14 mouse cellular contexts compared by ENCODE assay signal in genomic region chr3:90537905-90538296, GRCm38 (mm10). TPM values are rescaled to one million over a fixed set of nuclear protein-coding genes. Genes with fewer than 3 reads are reported as not detected.
A peak's percentile ranks its signal among the peaks of the same experiment; 100 is the strongest.
DNase-seq lines count a peak whose midpoint lies in the region; ATAC-seq and TF ChIP-seq lines count a peak whose summit lies in the region.
"Had no signal": no experiment of that assay in that cellular context is flagged by ENCODE, and none has a peak within 500 bp of the region (broad histone marks: within the 10 kb centered on the region; RNA-seq: fewer than 3 reads in every experiment).

No protein-coding gene starts in this region.

- H3K36me3 ChIP-seq in hindbrain, postnatal 0 days (ENCODE audit: insufficient read depth, low read length): no peaks in the 10 kb centered on the region
- no peaks in the 10 kb centered on the region for H3K36me3 ChIP-seq in hindbrain, embryonic 11.5 days (ENCODE audit: control insufficient read depth, insufficient read depth, low read length)
- no peaks in the 10 kb centered on the region for H3K36me3 ChIP-seq in lung, postnatal 0 days (ENCODE audit: insufficient read depth, low read length)
- no peaks in the 10 kb centered on the region; the same call in 1 of the 2 replicates for H3K36me3 ChIP-seq in intestine, postnatal 0 days (ENCODE audit: control insufficient read depth, insufficient read depth)
- H3K36me3 ChIP-seq: embryonic facial prominence, embryonic 12.5 days; hindbrain, embryonic 10.5 days; midbrain, embryonic 10.5 days; neural tube, embryonic 13.5 days had no signal

- ATAC-seq in hindbrain, postnatal 0 days: no peak
- no peak for ATAC-seq in hindbrain, embryonic 11.5 days (ENCODE audit: low FRiP score)
- ATAC-seq in lung, postnatal 0 days: no peak
- peak; percentile 18; the same call in 1 of the 2 replicates for ATAC-seq in intestine, postnatal 0 days

- 70% methylated on average over 5 of the region's 5 CpGs for WGBS in hindbrain, postnatal 0 days
- 80% methylated on average over 4 of the region's 5 CpGs for WGBS in hindbrain, embryonic 11.5 days
- 55% methylated on average over 5 of the region's 5 CpGs for WGBS in lung, postnatal 0 days
- 51% methylated on average over 5 of the region's 5 CpGs for WGBS in intestine, postnatal 0 days
- 82% methylated on average over 5 of the region's 5 CpGs for WGBS in olfactory bulb, adult 2 months

- no peaks in the 10 kb centered on the region for H3K9me3 ChIP-seq in hindbrain, postnatal 0 days (ENCODE audit: low read length)
- no peaks in the 10 kb centered on the region for H3K9me3 ChIP-seq in hindbrain, embryonic 11.5 days (ENCODE audit: control insufficient read depth, low read length)
- no peaks in the 10 kb centered on the region for H3K9me3 ChIP-seq in lung, postnatal 0 days (ENCODE audit: low read length)
- H3K9me3 ChIP-seq in intestine, postnatal 0 days (ENCODE audit: control insufficient read depth): no peaks in the 10 kb centered on the region
- H3K9me3 ChIP-seq: embryonic facial prominence, embryonic 12.5 days; hindbrain, embryonic 10.5 days; midbrain, embryonic 10.5 days; neural tube, embryonic 13.5 days had no signal

- no peaks in the 10 kb centered on the region for H3K27me3 ChIP-seq in hindbrain, postnatal 0 days (ENCODE audit: insufficient read depth, low read length)
- no peaks in the 10 kb centered on the region for H3K27me3 ChIP-seq in hindbrain, embryonic 11.5 days (ENCODE audit: control insufficient read depth, insufficient read depth, low read length)
- no peaks in the 10 kb centered on the region for H3K27me3 ChIP-seq in lung, postnatal 0 days (replicated peaks; ENCODE audit: insufficient read depth, low read length)
- no peaks in the 10 kb centered on the region for H3K27me3 ChIP-seq in intestine, postnatal 0 days (replicated peaks; ENCODE audit: control insufficient read depth, insufficient read depth, low read length)
- H3K27me3 ChIP-seq: neural tube, embryonic 13.5 days had no signal

- no peak for TF ChIP-seq POLR2A in olfactory bulb, adult 2 months (IDR thresholded peaks at IDR 0.05; ENCODE audit: insufficient read depth, low read depth, low read length)

- H3K9ac ChIP-seq in hindbrain, postnatal 0 days (replicated peaks; ENCODE audit: low read length): no peak overlapping the region; the same call in 1 of the 2 replicates
- no peak overlapping the region for H3K9ac ChIP-seq in hindbrain, embryonic 11.5 days (ENCODE audit: low read depth, low read length)
- H3K9ac ChIP-seq in lung, postnatal 0 days (replicated peaks; ENCODE audit: low read depth): peak overlapping the region; percentile 46
- H3K9ac ChIP-seq in intestine, postnatal 0 days (ENCODE audit: low read depth, low read length): peak overlapping the region; percentile 12; the same call in 1 of the 2 replicates
- H3K9ac ChIP-seq: embryonic facial prominence, embryonic 12.5 days; neural tube, embryonic 13.5 days had no signal

- no peak for TF ChIP-seq CTCF in hindbrain, postnatal 0 days (IDR thresholded peaks at IDR 0.05; ENCODE audit: low read depth)
- TF ChIP-seq CTCF in lung, postnatal 0 days (IDR thresholded peaks at IDR 0.05): no peak
- no peak for TF ChIP-seq CTCF in intestine, postnatal 0 days (IDR thresholded peaks at IDR 0.05; ENCODE audit: low read depth)
- no peak for TF ChIP-seq CTCF in olfactory bulb, adult 2 months (IDR thresholded peaks at IDR 0.05; ENCODE audit: insufficient read depth, low read depth, low read length)

- H3K4me3 ChIP-seq in hindbrain, postnatal 0 days (ENCODE audit: low read length): peak overlapping the region; percentile 18; the same call in 1 of the 2 replicates
- no peak overlapping the region for H3K4me3 ChIP-seq in hindbrain, embryonic 11.5 days (ENCODE audit: low read depth, low read length)
- H3K4me3 ChIP-seq in lung, postnatal 0 days (ENCODE audit: low read depth, low read length): peak overlapping the region; percentile 34
- peak overlapping the region; percentile 9; the same call in 1 of the 2 replicates for H3K4me3 ChIP-seq in intestine, postnatal 0 days (ENCODE audit: low read depth, low read length)
- H3K4me3 ChIP-seq in olfactory bulb, adult 2 months (ENCODE audit: insufficient read depth, low read depth, low read length): peak overlapping the region; percentile 41
- H3K4me3 ChIP-seq: embryonic facial prominence, embryonic 12.5 days; hindbrain, embryonic 10.5 days; midbrain, embryonic 10.5 days; neural tube, embryonic 13.5 days had no signal

- H3K4me2 ChIP-seq in hindbrain, postnatal 0 days (ENCODE audit: low read depth, low read length): peak overlapping the region; percentile 38
- H3K4me2 ChIP-seq in hindbrain, embryonic 11.5 days (replicated peaks; ENCODE audit: low read depth, low read length): no peak overlapping the region
- H3K4me2 ChIP-seq in lung, postnatal 0 days (replicated peaks; ENCODE audit: low read depth, low read length): peak overlapping the region; percentile 48
- H3K4me2 ChIP-seq in intestine, postnatal 0 days (replicated peaks; ENCODE audit: low read depth): peak overlapping the region; percentile 52
- H3K4me2 ChIP-seq: embryonic facial prominence, embryonic 12.5 days; neural tube, embryonic 13.5 days had no signal

- H3K4me1 ChIP-seq in hindbrain, postnatal 0 days (ENCODE audit: insufficient read depth, low read length): peaks cover 9% of the 10 kb centered on the region; the same call in 1 of the 2 replicates
- no peaks in the 10 kb centered on the region for H3K4me1 ChIP-seq in hindbrain, embryonic 11.5 days (replicated peaks; ENCODE audit: control insufficient read depth, insufficient read depth, low read length)
- no peaks in the 10 kb centered on the region; the same call in 1 of the 2 replicates for H3K4me1 ChIP-seq in lung, postnatal 0 days (ENCODE audit: insufficient read depth, low read depth, low read length)
- no peaks in the 10 kb centered on the region for H3K4me1 ChIP-seq in intestine, postnatal 0 days (replicated peaks; ENCODE audit: control insufficient read depth, insufficient read depth, low read length)
- H3K4me1 ChIP-seq in olfactory bulb, adult 2 months (ENCODE audit: control insufficient read depth, insufficient read depth, low read length): peaks cover 13% of the 10 kb centered on the region; the same call in 1 of the 2 replicates
- H3K4me1 ChIP-seq: embryonic facial prominence, embryonic 12.5 days; neural tube, embryonic 13.5 days had no signal

- TF ChIP-seq EP300 in lung, postnatal 0 days (IDR thresholded peaks at IDR 0.05): no peak

- DNase-seq in hindbrain, postnatal 0 days (ENCODE audit: low spot score): no peak
- DNase-seq in hindbrain, embryonic 11.5 days (ENCODE audit: low spot score): no peak
- DNase-seq in lung, postnatal 0 days (ENCODE audit: low spot score): no peak
- no peak for DNase-seq in lung, adult 18-20 months
- no peak for DNase-seq in adrenal gland, postnatal 10 days
- DNase-seq in adrenal gland, postnatal 36 days: no peak
- DNase-seq: right cerebral cortex, postnatal 4 days; thymus, postnatal 36 days had no signal

- peak overlapping the region; percentile 36; the same call in 1 of the 2 replicates for H3K27ac ChIP-seq in hindbrain, postnatal 0 days
- no peak overlapping the region for H3K27ac ChIP-seq in hindbrain, embryonic 11.5 days (ENCODE audit: low read depth, low read length)
- H3K27ac ChIP-seq in lung, postnatal 0 days (ENCODE audit: low read length): peak overlapping the region; percentile 87
- no peak overlapping the region for H3K27ac ChIP-seq in intestine, postnatal 0 days (ENCODE audit: low read depth, low read length)
- no peak overlapping the region for H3K27ac ChIP-seq in olfactory bulb, adult 2 months (ENCODE audit: insufficient read depth, low read depth, low read length)
- H3K27ac ChIP-seq: embryonic facial prominence, embryonic 12.5 days; hindbrain, embryonic 10.5 days; midbrain, embryonic 10.5 days; neural tube, embryonic 13.5 days had no signal

RNA-seq across cellular contexts. Expression of gene S100a16, which starts 0.8 kb away (rescaled TPM):
- 87.0 and 90.9 TPM in 2 replicates for total RNA-seq in hindbrain, postnatal 0 days (2014; rRNA removed)
- polyA plus RNA-seq in hindbrain, postnatal 0 days (2015; fragmentation: Nextera tagmentation; extraction: Ambion mirVana): 103 and 115 TPM in 2 replicates
- polyA plus RNA-seq in hindbrain, embryonic 11.5 days (2014; fragmentation: Nextera tagmentation; extraction: Ambion mirVana): 57.0 and 59.8 TPM in 2 replicates
- polyA plus RNA-seq in lung, postnatal 0 days (2015; fragmentation: Nextera tagmentation; extraction: Ambion mirVana): 368 and 387 TPM in 2 replicates
- polyA plus RNA-seq in intestine, postnatal 0 days (2015; fragmentation: Nextera tagmentation; extraction: Ambion mirVana): 61.6 and 69.1 TPM in 2 replicates
- polyA plus RNA-seq in olfactory bulb, adult 2 months (2012; ENCODE audit: insufficient read depth, insufficient read length, low replicate concordance, missing spikeins): not detected in 2 replicates
- 10 to 100 TPM; 73.5 to 91.6 TPM for total RNA-seq in adrenal gland, postnatal 10 days (2021)
- total RNA-seq in adrenal gland, postnatal 36 days (2021): 10 to 100 TPM; 53.5 to 61.2 TPM

RNA-seq across cellular contexts. Expression of gene S100a14, which starts 11.2 kb away (rescaled TPM):
- total RNA-seq in hindbrain, postnatal 0 days (2014; rRNA removed): not detected in 2 replicates
- 0.29 TPM in 1 of 2 replicates, not detected in the other for polyA plus RNA-seq in hindbrain, postnatal 0 days (2015; fragmentation: Nextera tagmentation; extraction: Ambion mirVana)
- not detected in 2 replicates for polyA plus RNA-seq in hindbrain, embryonic 11.5 days (2014; fragmentation: Nextera tagmentation; extraction: Ambion mirVana)
- 77.5 and 100 TPM in 2 replicates for polyA plus RNA-seq in lung, postnatal 0 days (2015; fragmentation: Nextera tagmentation; extraction: Ambion mirVana)
- polyA plus RNA-seq in intestine, postnatal 0 days (2015; fragmentation: Nextera tagmentation; extraction: Ambion mirVana): 0.61 and 1.1 TPM in 2 replicates
- polyA plus RNA-seq in olfactory bulb, adult 2 months (2012; ENCODE audit: insufficient read depth, insufficient read length, low replicate concordance, missing spikeins): not detected in 2 replicates
- under 1 TPM; 0.24 to 0.70 TPM for total RNA-seq in adrenal gland, postnatal 10 days (2021)
- under 1 TPM in 1 of 2 experiments, not detected in 1; 0.53 TPM for total RNA-seq in adrenal gland, postnatal 36 days (2021)
- polyA plus RNA-seq: hindbrain, embryonic 10.5 days; midbrain, embryonic 10.5 days; neural tube, embryonic 13.5 days had no signal

RNA-seq across cellular contexts. Expression of gene S100a3, which starts 22.5 kb away (rescaled TPM):
- 1.4 and 5.3 TPM in 2 replicates for total RNA-seq in hindbrain, postnatal 0 days (2014; rRNA removed)
- 1.9 and 2.1 TPM in 2 replicates for polyA plus RNA-seq in hindbrain, postnatal 0 days (2015; fragmentation: Nextera tagmentation; extraction: Ambion mirVana)
- polyA plus RNA-seq in hindbrain, embryonic 11.5 days (2014; fragmentation: Nextera tagmentation; extraction: Ambion mirVana): 0.39 TPM in 1 of 2 replicates, not detected in the other
- polyA plus RNA-seq in lung, postnatal 0 days (2015; fragmentation: Nextera tagmentation; extraction: Ambion mirVana): 1.1 and 2.1 TPM in 2 replicates
- polyA plus RNA-seq in intestine, postnatal 0 days (2015; fragmentation: Nextera tagmentation; extraction: Ambion mirVana): 0.18 and 0.37 TPM in 2 replicates
- not detected in 2 replicates for polyA plus RNA-seq in olfactory bulb, adult 2 months (2012; ENCODE audit: insufficient read depth, insufficient read length, low replicate concordance, missing spikeins)
- not detected for total RNA-seq in adrenal gland, postnatal 10 days (2021)
- under 1 TPM in 1 of 2 experiments, not detected in 1; 0.46 TPM for total RNA-seq in adrenal gland, postnatal 36 days (2021)
- polyA plus RNA-seq: embryonic facial prominence, embryonic 12.5 days; midbrain, embryonic 10.5 days had no signal

RNA-seq across cellular contexts. Expression of gene S100a13, which starts 23.7 kb away (rescaled TPM):
- total RNA-seq in hindbrain, postnatal 0 days (2014; rRNA removed): 5.2 and 10.9 TPM in 2 replicates
- polyA plus RNA-seq in hindbrain, postnatal 0 days (2015; fragmentation: Nextera tagmentation; extraction: Ambion mirVana): 37.9 and 41.4 TPM in 2 replicates
- polyA plus RNA-seq in hindbrain, embryonic 11.5 days (2014; fragmentation: Nextera tagmentation; extraction: Ambion mirVana): 10.9 and 15.0 TPM in 2 replicates
- 159 and 167 TPM in 2 replicates for polyA plus RNA-seq in lung, postnatal 0 days (2015; fragmentation: Nextera tagmentation; extraction: Ambion mirVana)
- polyA plus RNA-seq in intestine, postnatal 0 days (2015; fragmentation: Nextera tagmentation; extraction: Ambion mirVana): 70.3 and 78.7 TPM in 2 replicates
- not detected in 2 replicates for polyA plus RNA-seq in olfactory bulb, adult 2 months (2012; ENCODE audit: insufficient read depth, insufficient read length, low replicate concordance, missing spikeins)
- total RNA-seq in adrenal gland, postnatal 10 days (2021): 10 to 100 TPM; 59.6 to 60.9 TPM
- 10 to 100 TPM; 33.4 to 38.2 TPM for total RNA-seq in adrenal gland, postnatal 36 days (2021)

RNA-seq across cellular contexts. Expression of gene S100a1, which starts 23.7 kb away (rescaled TPM):
- total RNA-seq in hindbrain, postnatal 0 days (2014; rRNA removed): 27.7 and 28.1 TPM in 2 replicates
- 88.9 and 93.6 TPM in 2 replicates for polyA plus RNA-seq in hindbrain, postnatal 0 days (2015; fragmentation: Nextera tagmentation; extraction: Ambion mirVana)
- 8.4 and 9.8 TPM in 2 replicates for polyA plus RNA-seq in hindbrain, embryonic 11.5 days (2014; fragmentation: Nextera tagmentation; extraction: Ambion mirVana)
- polyA plus RNA-seq in lung, postnatal 0 days (2015; fragmentation: Nextera tagmentation; extraction: Ambion mirVana): 289 and 309 TPM in 2 replicates
- polyA plus RNA-seq in intestine, postnatal 0 days (2015; fragmentation: Nextera tagmentation; extraction: Ambion mirVana): 1,091 and 1,109 TPM in 2 replicates
- not detected in 2 replicates for polyA plus RNA-seq in olfactory bulb, adult 2 months (2012; ENCODE audit: insufficient read depth, insufficient read length, low replicate concordance, missing spikeins)
- 100 to 1,000 TPM; 263 to 269 TPM for total RNA-seq in adrenal gland, postnatal 10 days (2021)
- 100 to 1,000 TPM; 142 to 154 TPM for total RNA-seq in adrenal gland, postnatal 36 days (2021)

Comparison
In these comparisons a context has a peak if more than half of its experiments do, and no peak if none do; other contexts are left out.
1. H3K27ac ChIP-seq: peak in hindbrain, postnatal 0 days (single experiment) and lung, postnatal 0 days (single experiment); none in hindbrain, embryonic 11.5 days (single experiment), intestine, postnatal 0 days (single experiment) and olfactory bulb, adult 2 months (single experiment).
2. H3K9ac ChIP-seq: peak in lung, postnatal 0 days (single experiment) and intestine, postnatal 0 days (single experiment); none in hindbrain, postnatal 0 days (single experiment) and hindbrain, embryonic 11.5 days (single experiment).
3. RNA of gene S100a14, which starts 11.2 kb away (polyA plus RNA-seq): 77.5 to 100 TPM in lung, postnatal 0 days; 0.61 to 1.1 TPM in intestine, postnatal 0 days, 0.29 TPM in hindbrain, postnatal 0 days, not detected in hindbrain, embryonic 11.5 days and not detected in olfactory bulb, adult 2 months; every median in the first group is over 10 times any median in the second.